Mouse (Mus musculus) kidney, adult 2 months (tissue): Measurements from ENCODE around the gene Tmem108.

Experiments
- CTCF ChIP-seq: fragments of 200-500 bp; conservative IDR thresholded peaks from 2 replicates; pipeline ENCODE4 v1.5.1; 2011; ENCODE audit warnings: low read depth, mild to moderate bottlenecking, control low read depth, low read length, moderate library complexity, mixed read lengths; ENCODE audit not compliant: insufficient read depth, insufficient read length
- POLR2A ChIP-seq: fragments of 200-500 bp; IDR thresholded peaks from one replicate; pipeline ENCODE4 v1.6.1; 2011; ENCODE audit warnings: low read depth, low read length, control low read depth

DNA sequence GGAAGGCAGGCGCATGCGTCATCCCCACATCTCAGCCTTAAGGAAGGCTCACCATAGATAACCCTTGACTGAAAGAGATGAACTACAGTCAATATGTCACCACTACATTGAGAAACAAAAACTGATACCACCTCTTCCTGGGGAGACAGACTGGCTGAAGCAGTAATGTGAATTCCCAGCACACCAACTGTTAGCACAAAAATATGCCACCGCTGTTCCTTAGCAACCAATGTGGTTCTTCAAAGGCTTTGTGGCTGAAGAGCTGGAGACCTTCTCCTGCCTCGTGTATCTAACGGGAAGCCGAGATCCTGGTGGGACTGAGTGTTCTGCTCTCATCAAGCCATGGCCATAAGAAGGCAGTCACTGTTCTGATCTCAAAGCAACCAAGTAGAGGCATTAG is 92.8 kb downstream of the Tmem108 start:
- TF ChIP-seq CTCF (no peak), POLR2A (no peak)
